Comparison of ENCODE assay signal across 8 mouse cellular contexts in the genomic region with DNA sequence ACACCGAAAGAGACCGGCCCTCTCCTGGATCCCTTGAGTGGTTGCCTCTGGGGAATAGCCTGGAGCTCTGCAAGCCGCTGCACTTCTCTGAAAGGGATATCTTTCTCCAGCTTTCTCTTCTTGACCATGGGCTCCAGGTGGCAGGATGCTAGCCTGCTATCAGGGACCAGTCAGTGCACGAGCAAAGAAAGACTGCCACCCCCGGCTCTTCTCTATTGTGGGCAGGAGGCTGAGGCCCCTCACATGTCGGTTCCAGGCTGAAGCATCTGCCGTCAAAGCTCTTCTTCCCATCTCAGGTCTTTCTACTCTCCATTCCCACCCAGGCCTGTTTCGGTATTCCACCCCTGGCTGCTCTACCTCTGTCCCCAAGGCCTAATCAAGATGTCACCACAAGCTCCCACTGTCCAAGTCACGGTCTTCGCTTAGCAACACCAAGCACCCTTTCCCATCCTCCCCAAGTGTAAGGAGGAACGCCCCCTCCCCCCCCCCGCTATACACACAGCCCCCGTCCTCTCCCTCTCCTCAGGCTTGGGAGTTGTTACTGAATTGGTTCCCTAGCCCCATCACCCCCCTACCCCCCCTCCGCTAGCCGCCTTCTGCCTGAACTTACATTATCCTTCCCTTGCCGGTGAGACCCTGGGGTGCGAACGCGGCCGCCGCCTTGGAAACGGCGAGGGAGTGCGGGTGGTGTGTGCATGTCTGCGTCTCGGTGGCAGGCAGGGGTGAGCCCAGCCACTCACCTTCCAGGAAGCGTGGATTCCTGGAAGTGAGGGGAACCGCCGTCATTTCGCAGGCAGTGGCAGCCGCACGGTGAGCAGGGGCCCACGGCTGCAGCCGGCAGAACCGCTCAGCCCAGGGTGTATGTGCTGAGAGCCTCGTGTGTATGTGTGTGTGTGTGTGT. TPM values are rescaled to one million over a fixed set of nuclear protein-coding genes. Genes with fewer than 3 reads are reported as not detected.
A peak's percentile ranks its signal among the peaks of the same experiment; 100 is the strongest.
DNase-seq lines count a peak whose midpoint lies in the region; ATAC-seq and TF ChIP-seq lines count a peak whose summit lies in the region.

TSS of gene Ikzf4 (minus strand) at position 881 of the 901 bp plus-strand sequence.

- H3K4me1 ChIP-seq in heart, embryonic 15.5 days (replicated peaks), result peaks cover 22% of the 10 kb centered on the region
- H3K4me1 ChIP-seq in liver, postnatal 0 days (ENCODE audit: insufficient read depth), result peaks cover 13% of the 10 kb centered on the region
- peaks cover 22% of the 10 kb centered on the region for H3K4me1 ChIP-seq in olfactory bulb, adult 2 months (ENCODE audit: control insufficient read depth, insufficient read depth, low read length)

- peak within 1 kb of the TSS; percentile 42 for H3K27ac ChIP-seq in heart, embryonic 15.5 days
- H3K27ac ChIP-seq in liver, postnatal 0 days (ENCODE audit: low read depth), result peak within 1 kb of the TSS; percentile 39; the same call in 1 of the 2 replicates
- H3K27ac ChIP-seq in olfactory bulb, adult 2 months (ENCODE audit: insufficient read depth, low read depth, low read length), result peak within 1 kb of the TSS; percentile 95

- no peaks in the 10 kb centered on the region for H3K9me3 ChIP-seq in heart, embryonic 15.5 days (replicated peaks)
- no peaks in the 10 kb centered on the region for H3K9me3 ChIP-seq in liver, postnatal 0 days (ENCODE audit: low read length)

- H3K27me3 ChIP-seq in heart, embryonic 15.5 days, result no peaks in the 10 kb centered on the region
- H3K27me3 ChIP-seq in liver, postnatal 0 days (ENCODE audit: insufficient read depth, low read length), result peaks cover 15% of the 10 kb centered on the region; the same call in 1 of the 2 replicates

- no peaks in the 10 kb centered on the region for H3K36me3 ChIP-seq in heart, embryonic 15.5 days
- H3K36me3 ChIP-seq in liver, postnatal 0 days (replicated peaks; ENCODE audit: insufficient read depth, low read length), result no peaks in the 10 kb centered on the region

- WGBS in heart, embryonic 15.5 days, result 4% methylated on average over 36 of the region's 36 CpGs
- WGBS in liver, postnatal 0 days (ENCODE audit: insufficient replicate concordance), result 9% methylated on average over 36 of the region's 36 CpGs
- WGBS in olfactory bulb, adult 2 months, result 3% methylated on average over 35 of the region's 36 CpGs

- ATAC-seq in heart, embryonic 15.5 days (replicated peaks; ENCODE audit: insufficient number of reproducible peaks, insufficient read depth, low FRiP score, low read depth), result peak; percentile 68
- peak; percentile 72 for ATAC-seq in liver, postnatal 0 days

- peak within 1 kb of the TSS; percentile 92 for H3K4me2 ChIP-seq in heart, embryonic 15.5 days
- H3K4me2 ChIP-seq in liver, postnatal 0 days (ENCODE audit: low read depth, low read length), result peak within 1 kb of the TSS; percentile 81

- DNase-seq in B cell, adult 2 months, result peak; percentile 26 to 29
- peak; percentile 64 for DNase-seq in R1 (ENCODE audit: low read depth, low spot score)
- peak; percentile 59 for DNase-seq in embryo, embryonic 9.5 days (ENCODE audit: extremely low spot score)
- peak; percentile 23 to 62 for DNase-seq in kidney, postnatal 36 days
- peak; percentile 43 for DNase-seq in liver, postnatal 0 days
- DNase-seq in spleen, postnatal 4 days (ENCODE audit: low spot score in 2 of 2), result no peak

- no peak for TF ChIP-seq CTCF in liver, postnatal 0 days (IDR thresholded peaks at IDR 0.05; ENCODE audit: low read depth)
- no peak for TF ChIP-seq CTCF in olfactory bulb, adult 2 months (IDR thresholded peaks at IDR 0.05; ENCODE audit: insufficient read depth, low read depth, low read length)

- TF ChIP-seq POLR2A in olfactory bulb, adult 2 months (IDR thresholded peaks at IDR 0.05; ENCODE audit: insufficient read depth, low read depth, low read length), result no peak

- H3K9ac ChIP-seq in heart, embryonic 15.5 days, result peak within 1 kb of the TSS; percentile 61
- H3K9ac ChIP-seq in liver, postnatal 0 days (replicated peaks), result peak within 1 kb of the TSS; percentile 55

- no peak for TF ChIP-seq EP300 in liver, postnatal 0 days (IDR thresholded peaks at IDR 0.05; ENCODE audit: low read depth)

- H3K4me3 ChIP-seq in heart, embryonic 15.5 days, result peak within 1 kb of the TSS; percentile 61
- peak within 1 kb of the TSS; percentile 42 for H3K4me3 ChIP-seq in liver, postnatal 0 days (ENCODE audit: low read depth, low read length)
- H3K4me3 ChIP-seq in olfactory bulb, adult 2 months (ENCODE audit: insufficient read depth, low read depth, low read length), result peak within 1 kb of the TSS; percentile 97

RNA-seq across cellular contexts. Expression of gene Ikzf4, which starts in this region (rescaled TPM):
- polyA plus RNA-seq in heart, embryonic 15.5 days (2015; fragmentation: Nextera tagmentation; extraction: Ambion mirVana), result 1.3 and 1.4 TPM in 2 replicates
- polyA plus RNA-seq in liver, postnatal 0 days (2015; fragmentation: Nextera tagmentation; extraction: Ambion mirVana), result 0.18 and 0.40 TPM in 2 replicates
- polyA plus RNA-seq in olfactory bulb, adult 2 months (2012; ENCODE audit: insufficient read depth, insufficient read length, low replicate concordance, missing spikeins), result not detected in 2 replicates

Comparison
In these comparisons a context has a peak if more than half of its experiments do, and no peak if none do; other contexts are left out.
1. RNA of gene Ikzf4 (polyA plus RNA-seq): not detected in olfactory bulb, adult 2 months; 1.3 to 1.4 TPM in heart, embryonic 15.5 days and 0.18 to 0.40 TPM in liver, postnatal 0 days; every median in the first group is over 10 times any median in the second.
2. Peak in DNase-seq, ATAC-seq, H3K4me3 ChIP-seq, H3K27ac ChIP-seq, H3K9ac ChIP-seq and H3K4me2 ChIP-seq in liver, postnatal 0 days; RNA of the gene not detected or under 1 TPM.
3. DNase-seq: peak in B cell, adult 2 months (2 of 2), R1 (single experiment), embryo, embryonic 9.5 days (single experiment) and kidney, postnatal 36 days (2 of 2); none in spleen, postnatal 4 days (0 of 2).
4. H3K27ac ChIP-seq: peak in every context shown above with its lines; median percentile 95 in olfactory bulb, adult 2 months; 42 in heart, embryonic 15.5 days; 39 in liver, postnatal 0 days.
5. H3K4me3 ChIP-seq: peak in every context shown above with its lines; median percentile 97 in olfactory bulb, adult 2 months; 61 in heart, embryonic 15.5 days; 42 in liver, postnatal 0 days.